Mouse (Mus musculus) ES-Bruce4 (cell line): ENCODE measurements around the gene Hoxa4.

Source experiments
- CTCF ChIP-seq: IDR thresholded peaks from one replicate; pipeline ENCODE4 v1.8.1; 2011; ENCODE audit warnings: low read depth, low read length
- EP300 ChIP-seq: IDR thresholded peaks from 2 replicates; pipeline ENCODE4 v1.6.1; 2011; ENCODE audit warnings: low read depth, low read length; ENCODE audit not compliant: insufficient read depth
- POLR2A ChIP-seq: IDR thresholded peaks from one replicate; pipeline ENCODE4 v1.8.1; 2011; ENCODE audit warnings: low read length; ENCODE audit not compliant: insufficient read depth

DNA sequence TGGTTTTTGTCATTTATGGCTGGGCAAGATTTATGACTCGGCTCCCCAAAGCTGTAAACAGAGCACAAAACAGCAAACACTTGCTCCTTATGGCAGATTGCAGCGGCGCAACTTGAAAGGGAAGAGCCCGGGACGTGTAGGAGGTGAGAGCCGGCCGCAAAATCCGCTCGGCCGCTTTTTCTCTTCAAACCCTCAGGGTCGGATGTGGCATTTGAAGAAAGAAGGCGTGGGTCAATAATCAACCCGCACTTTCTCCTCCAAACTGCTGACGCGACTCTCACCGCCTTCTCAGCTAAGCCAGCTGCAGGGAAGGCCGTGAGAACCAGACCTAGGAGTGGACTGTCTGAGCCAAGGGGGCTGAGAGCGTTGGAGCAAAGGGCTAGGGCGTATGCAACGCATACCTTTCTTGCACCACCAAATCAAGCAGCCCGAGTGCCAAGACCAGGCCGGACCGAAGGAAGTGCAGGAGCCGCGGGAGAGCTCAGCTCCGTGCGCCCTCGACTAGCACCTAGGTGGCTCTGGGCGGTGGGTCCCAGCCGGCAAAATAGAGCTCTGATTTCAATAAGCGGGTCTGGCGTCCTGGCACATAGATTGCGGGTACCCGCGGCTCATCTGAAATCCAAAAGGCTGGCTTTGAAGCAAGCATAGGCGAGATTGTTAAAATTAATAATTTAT, 14.4 kb downstream of the Hoxa4 start, which contains the start of gene 5730596B20Rik:
- TF ChIP-seq CTCF (no peak), EP300 (no peak), POLR2A (no peak)
